Mouse (Mus musculus) small intestine, adult 10 weeks (tissue): ENCODE results near the gene Tas2r122. TPM values are rescaled to one million over a fixed set of nuclear protein-coding genes. Genes with fewer than 3 reads are reported as not detected.

Experiments
- polyA plus RNA-seq: library from polyadenylated mRNA; stranded (reverse); fragments of 350-450 nt; fragmentation: Illumina TruSeq; extraction: RNeasy Lipid Tissue Mini Kit (QIAGEN cat#74804); gene quantifications from one replicate; pipeline ENCODE4 v1.2.3, GENCODE M21; 2014; ENCODE audit warnings: low replicate concordance

Tas2r122 gene
- polyA plus RNA-seq = not detected

GRCm38 (mm10) chr6:132711828-132712227 lies at the start of gene Tas2r122:
TSS of gene Tas2r122 (minus strand) at chr6:132711928.

DNA sequence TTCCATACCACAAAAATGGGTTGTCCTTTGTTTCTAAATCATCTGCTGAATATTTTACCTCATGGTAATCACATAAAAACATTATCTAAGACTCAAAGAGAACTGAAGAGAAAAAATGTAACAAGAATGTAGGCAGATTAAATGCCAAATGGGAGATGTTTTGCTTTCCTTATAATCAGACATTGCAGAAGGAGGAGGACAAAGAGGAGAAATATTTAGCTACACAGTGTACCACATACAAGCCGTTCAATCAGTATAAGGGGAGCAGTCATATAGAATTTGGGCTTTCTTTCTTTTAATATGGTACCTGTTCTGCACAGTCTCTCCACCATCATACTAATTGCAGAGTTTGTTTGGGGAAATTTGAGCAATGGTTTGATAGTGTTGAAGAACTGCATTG lies 42.7 kb upstream of the Tas2r122 start, which contains the start of gene Tas2r124:
TSS of gene Tas2r124 (plus strand) at position 301 of the 400 bp plus-strand sequence.

GRCm38 (mm10) chr6:132737935-132738334 lies 26.2 kb upstream of the Tas2r122 start, which contains the start of gene Tas2r115:
TSS of gene Tas2r115 (minus strand) at chr6:132738035.

GRCm38 (mm10) chr6:132700907-132701306 lies 10.8 kb downstream of the Tas2r122 start, which contains the start of gene Tas2r121:
TSS of gene Tas2r121 (minus strand) at chr6:132701007.

Other genes starting within 250 kb of the Tas2r122 start
- gene Prh1, start 142.1 kb downstream of the Tas2r122 start, polyA plus RNA-seq = not detected
- not detected for gene Prp2, start 116.0 kb downstream of the Tas2r122 start, polyA plus RNA-seq
- gene A630073D07Rik, start 60.4 kb downstream of the Tas2r122 start, polyA plus RNA-seq = not detected
- gene Tas2r120, start 55.0 kb downstream of the Tas2r122 start, polyA plus RNA-seq = not detected
- gene Tas2r121, start 10.9 kb downstream of the Tas2r122 start, polyA plus RNA-seq = not detected
- not detected for gene Tas2r115, start 26.1 kb upstream of the Tas2r122 start, polyA plus RNA-seq
- gene Tas2r124, start 42.8 kb upstream of the Tas2r122 start, polyA plus RNA-seq = not detected
- gene Tas2r102, start 50.2 kb upstream of the Tas2r122 start, polyA plus RNA-seq = not detected
- not detected for gene Tas2r136, start 66.2 kb upstream of the Tas2r122 start, polyA plus RNA-seq
- not detected for gene Tas2r117, start 90.9 kb upstream of the Tas2r122 start, polyA plus RNA-seq
- not detected for gene Tas2r123, start 135.2 kb upstream of the Tas2r122 start, polyA plus RNA-seq
- not detected for gene Tas2r116, start 143.5 kb upstream of the Tas2r122 start, polyA plus RNA-seq
- not detected for gene Tas2r110, start 156.1 kb upstream of the Tas2r122 start, polyA plus RNA-seq
- gene Tas2r113, start 181.1 kb upstream of the Tas2r122 start, polyA plus RNA-seq = not detected
- not detected for gene Tas2r125, start 197.7 kb upstream of the Tas2r122 start, polyA plus RNA-seq
- gene Tas2r129, start 239.2 kb upstream of the Tas2r122 start, polyA plus RNA-seq = not detected
- gene Tas2r131, start 246.0 kb upstream of the Tas2r122 start, polyA plus RNA-seq = not detected